Mouse (Mus musculus) kidney, postnatal 10 days (tissue): ENCODE results near the gene Mrgprb5.
"Not testable (repeated sequence)": the region's sequence is repeated elsewhere in the genome, so short reads cannot be mapped to it uniquely, and the experiment has no call there.

ENCODE experiments used
- DNase-seq: peaks from one replicate; pipeline ENCODE4 v3.0.0; 2021; ENCODE audit warnings: mixed read lengths

Gene Mrgprb5

DNA sequence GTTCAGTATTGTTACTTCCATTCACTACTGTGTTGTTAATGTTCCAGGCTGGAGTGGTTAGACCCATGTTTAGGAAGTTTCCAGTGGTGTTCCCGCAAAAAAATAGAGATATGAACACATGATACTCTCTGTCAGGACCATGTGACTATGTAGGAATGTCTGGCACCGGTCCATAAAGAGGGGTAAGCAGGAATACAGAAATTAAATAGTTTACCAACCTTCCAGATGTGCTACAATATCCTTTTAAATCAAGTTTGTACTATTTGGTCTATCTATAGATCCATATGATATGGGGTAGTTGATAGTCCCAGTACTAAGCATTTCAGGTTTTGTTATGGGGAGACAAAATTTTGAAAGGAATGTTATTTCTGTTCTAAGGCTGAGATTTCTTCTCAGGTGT lies at the start of gene Mrgprb5:
Mrgprb5 (minus strand) TSS at position 101 of the 400 bp plus-strand sequence.
- no peak for DNase-seq

DNA sequence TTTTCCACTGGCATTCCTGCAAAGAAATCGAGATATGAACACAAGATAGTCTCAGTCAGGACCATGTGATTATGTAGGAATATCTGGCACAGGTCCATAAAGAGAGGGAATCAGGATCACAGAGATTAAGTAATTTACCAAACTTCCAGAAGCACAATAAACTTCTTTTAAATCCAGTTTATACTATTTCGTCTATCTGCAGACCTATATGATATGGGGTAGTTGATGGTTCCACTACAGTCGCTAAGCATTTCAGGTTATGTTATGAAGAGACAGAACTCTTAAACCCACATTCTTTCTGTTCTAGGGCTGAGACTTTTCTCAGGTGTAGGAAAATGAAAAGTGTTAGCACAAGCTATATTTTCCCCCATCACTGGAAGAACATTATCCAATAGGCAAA lies 30.4 kb upstream of the Mrgprb5 start, which contains the start of gene Mrgprb4:
Mrgprb4 (minus strand) TSS at position 101 of the 400 bp plus-strand sequence.
- DNase-seq = no peak

DNA sequence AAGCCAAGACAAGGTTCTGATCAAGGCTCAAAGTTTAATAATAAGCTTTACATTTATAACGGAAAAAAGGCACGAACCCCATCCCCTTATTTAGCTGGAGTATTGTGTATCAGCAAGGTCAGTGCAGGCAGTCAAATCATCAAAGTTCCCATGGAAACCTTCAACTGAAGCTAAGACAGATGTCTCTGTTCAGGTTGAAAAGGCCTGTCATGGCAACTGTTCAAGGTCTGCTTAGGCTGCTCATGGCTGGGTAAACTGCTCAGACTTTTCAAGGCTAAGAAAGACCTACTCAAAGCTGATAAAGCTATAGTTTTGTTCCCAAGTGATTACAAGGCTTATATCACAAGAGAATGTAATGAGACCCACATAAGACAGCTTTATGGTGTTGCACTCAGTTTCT lies 1.3 kb downstream of the Mrgprb5 start:
- DNase-seq = no peak

DNA sequence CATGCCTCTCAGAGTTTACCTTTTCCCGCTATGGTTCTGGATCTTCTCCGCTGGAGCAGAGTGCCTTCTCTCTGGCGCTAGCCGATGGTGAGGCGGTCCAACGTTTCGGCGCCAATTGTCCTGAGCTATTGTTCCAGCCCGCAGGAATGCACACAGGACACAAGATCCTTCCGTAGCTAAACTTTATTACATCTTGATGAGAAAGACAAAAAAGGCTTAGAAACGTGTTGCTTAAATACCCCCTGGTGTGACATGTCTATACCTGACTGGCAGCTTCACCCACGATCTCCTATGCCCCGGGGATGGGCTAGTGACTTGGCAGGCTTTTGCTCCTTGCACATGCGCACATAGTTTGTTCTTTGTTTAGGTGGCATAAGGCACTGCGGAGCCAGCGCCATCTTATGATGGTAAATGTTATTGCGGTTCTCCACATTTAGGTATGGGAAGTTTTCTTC lies 30.5 kb downstream of the Mrgprb5 start:
- peak; percentile 48 for DNase-seq

DNA sequence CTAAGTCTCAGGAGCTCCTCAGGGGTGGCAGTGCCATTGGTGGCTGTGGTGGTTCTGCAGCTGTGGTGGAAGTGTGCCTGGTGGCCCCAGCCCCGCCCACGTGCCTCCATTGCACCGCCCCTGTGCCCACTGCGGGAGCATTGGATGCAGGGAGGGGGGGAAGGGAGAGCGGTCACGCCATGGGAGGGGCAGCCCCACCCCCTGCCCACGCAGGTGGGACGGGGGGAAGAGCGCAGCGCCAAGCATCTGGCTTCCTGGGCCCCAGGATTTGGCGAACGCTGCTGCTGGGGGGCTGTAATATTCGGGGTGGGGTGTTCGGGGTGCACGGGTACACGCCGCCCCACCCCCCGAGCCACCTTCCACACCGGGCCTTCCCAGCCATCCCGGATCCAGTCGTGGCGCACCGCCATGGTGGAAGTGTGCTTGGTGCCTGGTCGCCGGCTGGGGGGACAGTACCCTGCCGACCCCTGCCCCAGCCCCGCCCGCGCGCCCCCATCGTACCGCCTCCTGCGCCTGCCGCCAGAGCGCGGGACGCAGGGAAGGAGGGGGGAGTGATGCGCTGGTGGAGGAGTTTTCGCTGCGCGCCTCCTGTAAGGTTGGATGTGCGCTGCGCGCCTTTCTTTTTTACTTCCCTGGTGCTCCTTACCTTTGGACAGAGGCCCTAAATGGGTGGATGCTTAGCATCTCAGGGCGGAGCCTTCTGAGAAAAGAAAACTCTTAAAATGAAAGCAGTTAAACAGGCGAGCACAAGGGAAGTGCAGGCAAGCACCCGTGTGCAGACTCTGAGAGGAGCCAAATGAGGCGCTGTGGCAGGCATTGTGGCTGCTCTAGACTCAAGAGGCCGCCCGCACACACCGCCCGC lies 31.4 kb downstream of the Mrgprb5 start:
- DNase-seq = peak; percentile 40

DNA sequence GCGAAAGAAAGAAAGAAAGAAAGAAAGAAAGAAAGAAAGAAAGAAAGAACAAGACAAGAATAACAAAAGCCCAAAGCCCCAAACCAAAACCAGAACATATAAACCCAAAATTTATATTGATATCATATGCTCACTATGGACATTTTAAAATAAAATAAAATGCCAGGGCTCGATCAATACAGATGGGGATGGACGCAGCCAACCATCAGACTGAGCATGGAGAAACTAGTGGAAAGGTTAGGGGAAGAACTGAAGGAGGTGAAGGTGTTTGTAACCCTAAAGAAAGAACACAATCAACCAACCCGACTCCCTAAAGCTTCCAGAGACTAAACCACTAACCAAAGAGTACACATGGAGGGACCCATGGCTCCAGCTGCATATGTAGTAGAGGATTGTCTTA lies 36.1 kb downstream of the Mrgprb5 start:
- DNase-seq = no peak

DNA sequence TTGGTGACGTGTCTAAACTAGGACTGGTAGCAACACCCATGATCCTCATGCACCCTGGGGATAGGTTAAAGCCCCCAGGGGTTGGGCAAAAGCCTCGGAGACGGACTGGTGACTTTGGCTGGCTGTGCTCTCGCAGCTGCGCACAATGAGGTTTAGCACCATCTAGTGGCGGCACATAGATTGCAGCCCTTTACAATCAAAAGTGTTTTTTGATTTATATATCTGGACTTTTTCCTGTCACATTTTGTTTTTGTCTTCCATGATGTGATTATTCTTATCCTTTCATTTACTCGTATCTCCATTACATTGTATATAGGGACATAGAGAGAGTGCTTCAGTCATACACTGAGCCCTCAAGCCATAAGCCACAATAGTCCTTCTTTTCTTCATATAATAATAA lies 36.6 kb downstream of the Mrgprb5 start:
- DNase-seq = peak; percentile 28

DNA sequence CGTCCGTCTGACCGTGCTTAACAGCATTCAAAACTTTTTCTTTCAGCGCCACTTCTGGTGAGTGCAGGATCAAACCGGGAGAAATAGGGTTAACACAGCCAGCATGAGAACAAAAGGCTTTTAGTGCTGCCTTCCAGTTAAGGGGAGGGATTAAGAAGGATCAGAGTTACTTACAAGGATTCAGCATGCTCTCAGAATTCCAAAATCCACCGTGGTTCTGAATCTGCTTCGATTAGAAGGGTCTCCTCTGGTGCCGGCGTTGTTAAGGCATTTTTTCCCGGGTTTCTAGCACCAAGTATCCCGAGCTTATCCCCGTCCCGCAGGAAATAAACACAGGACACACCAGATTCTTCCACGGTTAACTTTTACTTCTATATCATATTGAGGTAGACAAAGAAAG lies 37.0 kb downstream of the Mrgprb5 start:
- not testable (repeated sequence) for DNase-seq

DNA sequence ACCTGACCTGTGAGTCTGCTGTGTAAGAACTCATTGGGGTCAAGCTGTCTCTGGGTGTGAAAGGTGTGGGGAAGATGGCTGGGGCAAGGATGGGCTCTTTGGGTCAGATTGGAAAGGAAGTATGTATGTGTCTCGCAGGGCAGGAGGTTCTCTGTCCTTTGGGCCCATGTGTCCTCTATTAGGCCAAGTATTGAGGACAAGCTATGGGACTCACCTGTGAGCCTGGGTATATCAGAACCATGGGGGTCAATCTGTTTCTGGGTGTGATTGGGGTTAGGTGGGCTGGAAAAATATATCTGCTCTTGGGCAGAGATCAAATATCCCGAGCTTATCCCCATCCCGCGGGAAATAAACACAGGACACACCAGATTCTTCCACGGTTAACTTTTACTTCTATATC lies 45.0 kb downstream of the Mrgprb5 start:
- DNase-seq = no peak
